Mouse (Mus musculus) E14TG2a.4 (cell line): ENCODE results near the gene Ugt1a10.

Experiments
- H3K27me3 ChIP-seq: 2 replicates; pipeline ENCODE4 v1.6.1; 2014; ENCODE audit warnings: low read length, control low read depth; ENCODE audit not compliant: insufficient read depth
- H3K36me3 ChIP-seq: 2 replicates; pipeline ENCODE4 v1.6.1; 2014; ENCODE audit warnings: low read length, control low read depth; ENCODE audit not compliant: insufficient read depth
- H3K4me1 ChIP-seq: replicated peaks from 2 replicates; pipeline ENCODE4 v1.6.1; 2014; ENCODE audit warnings: low read depth, low read length, control low read depth
- H3K4me3 ChIP-seq: replicated peaks from 2 replicates; pipeline ENCODE4 v1.5.1; 2014; ENCODE audit warnings: mild to moderate bottlenecking, low read length
- H3K9me3 ChIP-seq: 2 replicates; pipeline ENCODE4 v1.6.1; 2014; ENCODE audit warnings: low read length, control low read depth
- CTCF ChIP-seq: conservative IDR thresholded peaks from 2 replicates; pipeline ENCODE4 v1.5.1; 2014; ENCODE audit warnings: low read length
- NANOG ChIP-seq: IDR thresholded peaks from 2 replicates; pipeline ENCODE4 v1.6.1; 2014; ENCODE audit warnings: borderline replicate concordance, low read length, mixed read lengths
- POU5F1 ChIP-seq: IDR thresholded peaks from 2 replicates; pipeline ENCODE4 v1.6.1; 2014; ENCODE audit warnings: low read length, borderline replicate concordance

Gene Ugt1a10

DNA sequence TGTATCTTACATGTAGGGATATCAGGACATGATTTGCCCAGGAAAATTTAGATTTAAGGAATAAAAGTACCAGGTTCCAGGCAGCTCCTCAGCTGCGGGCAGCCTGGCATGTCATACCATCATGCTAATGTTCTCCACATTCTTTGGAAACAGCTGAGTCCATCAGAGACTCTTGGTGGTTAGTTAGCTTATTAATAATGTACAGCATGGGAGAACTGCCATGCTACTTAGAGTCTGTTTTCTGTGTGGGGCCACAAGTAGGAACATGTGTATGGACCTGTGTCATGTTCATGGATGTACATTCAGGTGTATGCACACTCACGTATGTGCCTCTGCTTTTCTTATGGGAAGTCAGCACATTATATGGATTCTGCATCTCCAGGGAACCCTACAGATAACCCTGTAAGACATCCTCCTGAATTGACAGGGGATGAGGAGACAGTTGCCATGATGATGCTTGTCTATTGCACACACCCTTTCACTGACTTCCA is 159.3 kb downstream of the Ugt1a10 start:
- no peaks in the 10 kb centered on the region for H3K4me1 ChIP-seq

GRCm38 (mm10) chr1:88215466-88216380 is 160.5 kb downstream of the Ugt1a10 start:
- TF ChIP-seq POU5F1: no peak
- TF ChIP-seq CTCF: no peak
- no peak for TF ChIP-seq NANOG
- Histone ChIP-seq H3K4me3 (no peak overlapping the region), H3K36me3 (no peaks in the 10 kb centered on the region), H3K9me3 (peaks cover 8% of the 10 kb centered on the region), H3K4me1 (no peaks in the 10 kb centered on the region), H3K27me3 (peaks cover 2% of the 10 kb centered on the region; the same call in 1 of the 2 replicates)

More for the DNA sequence above, 159.3 kb downstream of the Ugt1a10 start:
- Histone ChIP-seq H3K27me3 (peaks cover 7% of the 10 kb centered on the region; the same call in 1 of the 2 replicates), H3K4me3 (no peak overlapping the region), H3K9me3 (peaks cover 8% of the 10 kb centered on the region), H3K36me3 (no peaks in the 10 kb centered on the region)
- TF ChIP-seq CTCF (no peak), POU5F1 (no peak), NANOG (no peak)

DNA sequence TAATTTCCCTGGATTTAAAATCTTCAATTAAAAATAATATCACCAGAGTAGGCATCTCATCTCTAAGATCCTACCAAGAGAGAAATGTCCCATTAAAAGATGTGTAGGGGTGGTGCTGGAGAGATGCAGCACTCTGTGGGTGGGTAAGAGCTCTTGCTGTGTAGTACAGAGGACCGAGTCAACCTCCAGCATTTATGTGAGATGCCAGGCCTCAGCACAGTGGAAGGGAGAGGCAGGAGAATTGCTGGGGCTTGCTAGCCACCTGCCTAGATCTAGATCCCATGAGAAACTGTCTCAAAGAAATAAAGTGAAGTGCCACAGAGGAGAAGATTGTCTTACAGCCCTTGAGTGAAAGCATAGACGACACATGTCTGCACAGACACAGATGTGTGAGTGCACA is 161.4 kb downstream of the Ugt1a10 start:
- no peaks in the 10 kb centered on the region for H3K36me3 ChIP-seq
- H3K4me1 ChIP-seq: no peaks in the 10 kb centered on the region
- peaks cover 2% of the 10 kb centered on the region; the same call in 1 of the 2 replicates for H3K27me3 ChIP-seq
- TF ChIP-seq POU5F1: no peak
- no peak for TF ChIP-seq CTCF
- TF ChIP-seq NANOG: no peak
- peaks cover 8% of the 10 kb centered on the region for H3K9me3 ChIP-seq
- H3K4me3 ChIP-seq: no peak overlapping the region

- peaks cover 2% of the 10 kb centered on the region; the same call in 1 of the 2 replicates for H3K27me3 ChIP-seq
- peak; percentile 54 for TF ChIP-seq CTCF
- no peak for TF ChIP-seq POU5F1
- no peaks in the 10 kb centered on the region for H3K4me1 ChIP-seq
- H3K4me3 ChIP-seq: no peak overlapping the region
- no peaks in the 10 kb centered on the region for H3K36me3 ChIP-seq
- H3K9me3 ChIP-seq: peaks cover 8% of the 10 kb centered on the region
Observed at GRCm38 (mm10) chr1:88217144-88217543, 162.0 kb downstream of the Ugt1a10 start.

GRCm38 (mm10) chr1:88217576-88217975 is 162.4 kb downstream of the Ugt1a10 start:
- TF ChIP-seq NANOG (no peak), CTCF (no peak), POU5F1 (no peak)
- no peaks in the 10 kb centered on the region for H3K4me1 ChIP-seq
- H3K9me3 ChIP-seq: peaks cover 8% of the 10 kb centered on the region
- no peak overlapping the region for H3K4me3 ChIP-seq
- no peaks in the 10 kb centered on the region for H3K36me3 ChIP-seq
- H3K27me3 ChIP-seq: peaks cover 2% of the 10 kb centered on the region; the same call in 1 of the 2 replicates

DNA sequence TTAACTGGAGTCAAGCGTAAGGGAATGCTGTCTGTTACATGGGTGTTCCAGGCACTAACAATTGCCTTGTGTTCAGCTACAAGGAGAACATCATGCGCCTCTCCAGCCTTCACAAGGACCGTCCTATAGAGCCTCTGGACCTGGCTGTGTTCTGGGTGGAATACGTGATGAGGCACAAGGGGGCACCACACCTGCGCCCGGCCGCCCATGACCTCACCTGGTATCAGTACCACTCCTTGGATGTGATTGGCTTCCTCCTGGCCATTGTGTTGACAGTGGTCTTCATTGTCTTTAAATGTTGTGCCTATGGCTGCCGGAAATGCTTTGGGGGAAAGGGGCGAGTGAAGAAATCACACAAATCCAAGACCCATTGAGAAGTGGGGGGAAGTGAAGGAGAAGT is 162.9 kb downstream of the Ugt1a10 start:
- H3K4me3 ChIP-seq: no peak overlapping the region

DNA sequence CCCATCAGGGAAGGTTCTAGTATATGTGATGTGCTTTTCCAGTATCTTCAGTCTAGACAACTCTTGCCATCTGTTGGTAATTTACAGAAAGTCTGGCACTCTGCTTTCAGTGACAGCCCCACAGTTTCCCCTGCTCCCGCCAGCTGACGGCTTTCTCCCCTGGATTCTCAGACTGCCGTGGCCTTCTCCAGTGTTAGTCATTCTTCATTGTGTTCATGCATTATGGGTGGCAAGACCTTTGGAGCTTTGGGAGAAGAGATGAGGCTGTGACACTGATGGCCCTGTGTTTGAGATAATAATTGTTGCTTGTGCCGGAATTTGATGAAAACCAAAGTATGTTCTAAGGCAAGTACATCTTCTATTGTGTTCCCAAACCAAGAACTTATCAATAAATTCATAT is 163.4 kb downstream of the Ugt1a10 start:
- H3K36me3 ChIP-seq: no peaks in the 10 kb centered on the region
- H3K4me3 ChIP-seq: no peak overlapping the region
- no peak for TF ChIP-seq POU5F1
- TF ChIP-seq NANOG: no peak
- TF ChIP-seq CTCF: no peak
- H3K9me3 ChIP-seq: peaks cover 8% of the 10 kb centered on the region
- no peaks in the 10 kb centered on the region for H3K4me1 ChIP-seq
- peaks cover 2% of the 10 kb centered on the region; the same call in 1 of the 2 replicates for H3K27me3 ChIP-seq

More for the DNA sequence above, 162.9 kb downstream of the Ugt1a10 start:
- TF ChIP-seq CTCF (no peak), POU5F1 (no peak), NANOG (no peak)
- H3K36me3 ChIP-seq: no peaks in the 10 kb centered on the region
- no peaks in the 10 kb centered on the region for H3K4me1 ChIP-seq
- H3K27me3 ChIP-seq: peaks cover 2% of the 10 kb centered on the region; the same call in 1 of the 2 replicates
- peaks cover 8% of the 10 kb centered on the region for H3K9me3 ChIP-seq

GRCm38 (mm10) chr1:88219054-88219453 is 163.9 kb downstream of the Ugt1a10 start:
- TF ChIP-seq CTCF: no peak
- no peak for TF ChIP-seq NANOG
- TF ChIP-seq POU5F1: no peak
- no peaks in the 10 kb centered on the region; the same call in 1 of the 2 replicates for H3K27me3 ChIP-seq
- peaks cover 8% of the 10 kb centered on the region for H3K9me3 ChIP-seq
- H3K4me1 ChIP-seq: no peaks in the 10 kb centered on the region
- H3K36me3 ChIP-seq: no peaks in the 10 kb centered on the region
- no peak overlapping the region for H3K4me3 ChIP-seq

GRCm38 (mm10) chr1:88220336-88220735 is 165.1 kb downstream of the Ugt1a10 start:
- peaks cover 8% of the 10 kb centered on the region for H3K9me3 ChIP-seq
- TF ChIP-seq POU5F1 (no peak), NANOG (no peak), CTCF (no peak)
- no peaks in the 10 kb centered on the region for H3K27me3 ChIP-seq
- no peaks in the 10 kb centered on the region for H3K4me1 ChIP-seq
- H3K36me3 ChIP-seq: no peaks in the 10 kb centered on the region
- no peak overlapping the region for H3K4me3 ChIP-seq
